Mouse (Mus musculus) B cell, adult 2 months (primary cell): ENCODE data around the gene Taf1c.
A peak's percentile ranks its signal among the peaks of the same experiment; 100 is the strongest.

ENCODE experiments used
- DNase-seq, 2 experiments: peaks; one replicate each; pipeline ENCODE4 v3.0.0; 2022

The Taf1c gene

DNA sequence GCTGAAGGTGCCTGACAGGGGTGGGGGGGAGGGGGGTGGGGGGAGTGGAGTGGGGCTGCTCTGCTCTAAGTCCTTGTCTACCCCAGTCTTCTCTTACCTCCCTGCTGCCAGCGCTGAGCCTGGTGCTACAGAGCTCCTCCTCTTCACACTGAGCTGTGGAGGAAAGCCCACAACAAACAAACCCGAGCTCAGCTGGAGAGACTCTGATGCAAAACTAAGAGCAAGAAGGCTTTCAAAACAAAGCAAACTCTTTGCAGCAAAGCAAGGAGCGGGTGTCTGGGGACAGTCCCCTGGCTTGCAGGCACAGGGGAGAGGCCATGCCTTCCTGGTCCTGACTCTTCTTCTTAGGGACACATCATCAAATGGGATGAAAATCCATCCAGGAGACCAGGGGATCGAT, 35.1 kb downstream of the Taf1c start:
- no peak for DNase-seq

DNA sequence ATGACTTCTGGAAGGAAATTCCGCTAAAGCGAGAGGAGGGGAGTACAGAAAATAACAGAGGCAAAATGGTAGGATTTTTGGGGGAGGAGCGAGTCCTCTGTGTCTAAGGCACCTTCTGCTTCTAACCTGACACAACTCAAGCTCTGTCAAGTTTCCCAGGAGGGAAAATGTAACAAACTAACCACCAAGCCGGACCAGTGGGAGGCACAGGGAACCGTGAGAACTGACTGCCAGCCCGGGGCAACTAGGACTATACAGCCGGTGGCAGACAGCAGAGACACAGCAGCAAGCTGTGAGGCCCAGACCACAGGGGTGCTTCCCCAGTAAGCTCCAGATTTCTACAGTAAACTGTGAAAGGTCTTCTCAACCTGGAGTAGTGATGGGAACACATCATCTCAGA, 36.1 kb downstream of the Taf1c start:
- DNase-seq, result no peak

DNA sequence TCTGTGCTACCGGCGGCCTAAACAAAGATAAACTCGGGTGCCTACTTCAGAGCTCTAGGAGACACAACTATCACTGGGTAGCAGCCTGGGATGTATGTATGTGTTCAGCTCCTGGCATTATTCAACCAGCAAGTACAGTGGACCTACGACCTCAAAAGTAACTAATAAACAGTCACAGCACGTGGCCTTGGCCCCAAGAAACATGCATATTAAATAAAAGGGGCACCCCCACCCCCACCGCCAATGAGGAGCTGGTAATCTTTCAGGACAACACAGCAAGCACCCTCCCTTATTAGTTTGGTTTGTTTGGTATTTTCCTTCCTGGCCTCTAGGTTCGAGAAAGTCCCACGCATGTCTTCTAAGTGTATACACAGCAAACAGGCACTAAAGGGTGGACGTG, 36.8 kb downstream of the Taf1c start:
- DNase-seq, result no peak

DNA sequence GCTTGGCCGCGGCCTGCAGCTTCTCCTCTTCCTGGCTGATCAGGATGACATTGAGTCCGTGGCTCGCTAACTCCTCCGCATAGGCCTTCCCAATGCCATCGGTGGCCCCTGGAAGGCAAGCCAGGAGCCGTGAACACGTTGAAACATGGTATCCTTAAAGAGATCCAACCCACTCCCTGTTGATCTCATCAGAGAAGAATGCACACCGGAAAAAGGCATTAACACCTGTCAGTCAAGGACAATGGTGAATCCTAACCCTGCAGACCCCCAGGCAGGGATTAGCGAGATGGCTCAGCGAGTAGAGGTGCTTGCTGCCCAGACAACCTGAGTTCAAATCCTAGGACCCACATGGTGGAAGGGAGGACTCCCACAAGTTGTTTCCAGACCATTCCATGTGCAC, 38.7 kb downstream of the Taf1c start:
- no peak for DNase-seq

DNA sequence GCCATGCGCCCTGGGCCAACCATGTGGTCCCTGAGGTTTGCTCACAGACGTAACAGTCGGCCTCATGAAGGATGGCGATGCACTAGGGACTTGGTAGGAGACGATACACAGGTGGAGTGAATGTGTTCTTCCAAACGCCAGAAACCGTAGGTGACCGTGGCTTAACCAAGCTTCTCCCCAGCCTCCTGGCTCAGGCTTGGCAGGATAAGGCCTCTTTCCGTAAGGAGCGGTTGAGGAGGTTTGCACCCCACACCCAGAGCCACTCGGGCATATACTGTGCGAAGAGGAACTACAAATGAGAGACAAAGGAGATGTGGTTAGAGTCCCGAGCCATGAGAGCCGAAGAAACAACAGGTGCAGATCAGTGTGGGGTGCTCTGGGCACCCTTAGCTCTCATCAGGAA, 41.2 kb downstream of the Taf1c start:
- peak; percentile 65 to 68 for DNase-seq

DNA sequence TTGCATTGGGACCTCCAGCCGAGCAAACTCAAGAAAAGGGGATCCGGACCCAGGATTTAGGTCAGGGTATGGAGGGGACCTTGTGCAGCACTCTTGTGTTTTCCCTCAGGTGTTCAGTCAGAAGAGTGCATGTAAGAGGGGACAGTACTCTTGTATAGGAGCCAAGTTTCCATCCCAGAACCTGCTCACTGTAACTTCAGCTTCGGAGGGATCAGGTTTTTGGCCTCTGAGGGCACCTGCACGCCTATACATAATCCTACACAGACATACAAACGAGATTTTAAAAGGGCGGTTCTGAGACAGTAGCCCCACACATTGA, 45.7 kb downstream of the Taf1c start:
- DNase-seq, result no peak

DNA sequence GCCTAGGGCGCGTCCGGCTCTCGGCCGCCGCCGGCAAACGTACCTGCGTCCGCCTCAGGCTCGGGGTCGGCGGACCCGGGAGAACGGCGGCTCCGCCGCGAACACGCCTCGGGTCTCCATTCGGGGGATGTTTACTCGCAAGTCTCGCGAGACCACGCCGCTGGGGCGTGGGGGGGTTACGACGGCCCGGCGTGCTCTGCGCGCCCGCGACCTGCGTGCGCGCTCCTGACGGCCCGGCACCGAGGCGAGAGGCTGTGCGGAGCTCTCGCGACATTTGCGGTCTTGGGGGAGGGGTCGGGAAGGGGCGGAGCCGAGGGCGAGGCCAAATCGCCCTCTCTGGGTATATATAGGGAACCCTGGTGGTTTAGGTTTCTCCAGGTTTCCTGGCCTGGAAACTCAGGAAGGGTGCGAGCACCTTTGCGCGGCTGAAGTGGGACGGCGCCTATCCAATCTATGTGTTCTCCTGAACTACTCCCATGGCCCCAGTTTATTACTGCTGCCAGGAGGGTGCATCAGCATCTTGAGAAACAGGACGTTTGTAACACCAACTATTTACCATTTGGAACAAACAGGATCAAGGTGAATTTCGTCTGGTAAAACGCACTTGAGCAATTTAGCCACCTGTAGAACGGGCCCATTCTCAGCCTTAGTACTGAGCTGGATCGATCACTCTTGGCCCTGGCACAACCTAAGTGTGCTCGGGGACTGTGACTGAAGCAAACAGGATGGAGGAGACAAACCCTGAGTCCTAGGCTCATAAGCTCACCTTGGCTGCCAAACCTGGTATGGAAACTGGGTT, 46.2 kb downstream of the Taf1c start, which contains the start of gene Mbtps1:
Gene Mbtps1 (minus strand): TSS at position 133 of the 799 bp plus-strand sequence.
- DNase-seq, result peak; percentile 99 to 100

DNA sequence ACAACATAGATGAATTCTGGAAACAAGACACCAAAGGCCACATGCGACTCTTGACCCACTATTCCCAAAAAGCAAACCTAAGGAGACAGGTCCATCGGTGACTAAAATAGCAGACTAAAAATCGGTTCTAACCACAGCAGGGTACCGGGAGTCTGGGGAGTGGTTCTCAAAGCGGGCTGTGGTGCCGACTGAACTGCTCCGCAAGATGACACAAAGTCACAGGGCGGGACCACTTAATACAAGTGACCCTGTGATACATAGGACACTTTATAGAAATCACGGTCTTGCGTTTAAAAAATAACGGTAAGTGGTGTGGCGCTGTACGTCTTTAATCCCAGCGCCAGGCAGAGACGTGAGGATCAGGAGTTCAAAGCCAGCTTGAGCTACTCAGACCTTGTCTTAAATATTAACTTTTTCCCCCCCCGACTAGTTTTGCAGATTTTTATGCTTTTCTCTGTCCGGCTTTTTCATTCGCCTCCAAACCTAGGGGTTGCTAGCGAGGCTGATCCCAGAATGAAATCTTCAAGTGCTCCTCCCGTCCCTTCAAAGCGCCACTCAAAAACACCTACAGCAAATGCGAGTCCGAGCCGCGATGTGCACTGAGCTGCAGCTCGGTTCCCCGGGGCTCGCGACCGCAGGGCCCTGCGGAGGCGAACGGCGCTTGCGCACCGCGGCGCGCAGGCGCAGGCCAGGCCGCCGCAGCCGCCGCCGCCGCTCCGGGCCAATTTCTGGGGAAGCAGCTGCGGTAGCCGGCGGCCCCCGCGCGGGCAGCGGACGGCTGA, 47.0 kb downstream of the Taf1c start:
- peak in 1 of 2 experiments; percentile 19 for DNase-seq

GRCm38 (mm10) chr8:119557132-119557531, 47.9 kb downstream of the Taf1c start:
- DNase-seq, result no peak

GRCm38 (mm10) chr8:119555861-119556260, 49.2 kb downstream of the Taf1c start:
- no peak for DNase-seq

DNA sequence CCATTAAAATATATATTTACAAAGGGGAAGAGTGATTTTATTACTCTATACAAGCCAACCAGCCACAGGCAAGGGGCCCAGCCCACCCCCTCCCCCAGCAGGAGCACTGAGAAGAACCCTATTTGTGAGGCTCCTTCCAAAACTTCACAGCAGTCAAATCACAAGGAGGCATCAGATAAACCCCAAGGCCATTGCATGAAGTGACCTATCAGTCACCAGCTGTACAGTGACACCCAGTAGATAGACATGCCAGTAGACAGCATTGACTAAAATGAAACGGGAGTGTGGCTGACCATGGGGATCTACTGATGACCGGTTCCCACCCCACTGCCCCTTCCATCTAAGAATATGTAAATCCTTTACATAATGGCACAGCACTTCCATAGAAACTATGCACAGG, 52.1 kb downstream of the Taf1c start:
- DNase-seq, result no peak

GRCm38 (mm10) chr8:119548560-119549113, 56.4 kb downstream of the Taf1c start:
- no peak for DNase-seq
